Mouse (Mus musculus) layer of hippocampus, postnatal 14 days (tissue): Measurements from ENCODE around the gene Ntn5. TPM values are rescaled to one million over a fixed set of nuclear protein-coding genes. Genes with fewer than 3 reads are reported as not detected.

Experiments
- DNase-seq, 2 experiments: peaks; one replicate each; pipeline ENCODE4 v3.0.0; 2021 to 2022; ENCODE audit warnings: low spot score in 2 of 2, mixed read lengths in 1 of 2
- total RNA-seq, 2 experiments: library from RNA; stranded (reverse); gene quantifications; 2 replicates each; pipeline ENCODE4 v1.2.3; 2021

The Ntn5 gene
- total RNA-seq, 2 experiments from 2014 or later: 0.67 to 0.94 TPM

DNA sequence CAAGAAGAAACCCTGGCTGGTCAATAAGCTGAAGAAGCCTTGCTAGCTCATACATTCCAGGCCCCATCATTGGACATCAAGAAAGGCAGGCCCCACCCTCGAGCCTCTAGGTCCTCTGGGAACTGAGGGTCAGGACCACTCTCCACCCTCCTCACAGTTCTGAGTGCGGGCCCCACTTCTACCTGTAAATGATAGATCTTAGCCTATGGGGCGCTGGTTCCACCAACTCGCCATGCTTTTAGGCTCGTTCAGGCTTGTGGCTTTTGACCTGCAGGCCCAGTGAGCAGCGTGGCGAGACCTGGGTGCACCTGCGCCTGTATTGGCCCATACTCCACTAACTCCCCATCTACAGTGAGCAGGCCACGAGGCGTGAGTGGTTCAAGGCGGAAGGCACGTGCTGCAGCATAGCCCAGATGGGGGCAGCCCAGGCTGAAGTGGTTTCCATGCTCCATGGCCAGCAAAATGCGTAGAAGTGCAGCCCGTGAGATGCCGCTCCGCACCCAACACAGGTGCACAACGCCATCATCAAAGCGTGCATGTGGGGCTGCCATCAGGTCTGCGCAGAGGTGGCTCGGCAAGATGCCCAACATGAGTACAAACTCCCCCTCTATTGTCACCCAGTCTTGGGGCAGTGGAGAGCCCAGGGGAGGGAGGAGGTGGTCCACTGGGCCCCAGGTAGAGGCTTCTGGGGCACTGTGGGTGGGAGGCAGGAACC, 26.8 kb downstream of the Ntn5 start:
- peak in 1 of 2 experiments; percentile 20 for DNase-seq

DNA sequence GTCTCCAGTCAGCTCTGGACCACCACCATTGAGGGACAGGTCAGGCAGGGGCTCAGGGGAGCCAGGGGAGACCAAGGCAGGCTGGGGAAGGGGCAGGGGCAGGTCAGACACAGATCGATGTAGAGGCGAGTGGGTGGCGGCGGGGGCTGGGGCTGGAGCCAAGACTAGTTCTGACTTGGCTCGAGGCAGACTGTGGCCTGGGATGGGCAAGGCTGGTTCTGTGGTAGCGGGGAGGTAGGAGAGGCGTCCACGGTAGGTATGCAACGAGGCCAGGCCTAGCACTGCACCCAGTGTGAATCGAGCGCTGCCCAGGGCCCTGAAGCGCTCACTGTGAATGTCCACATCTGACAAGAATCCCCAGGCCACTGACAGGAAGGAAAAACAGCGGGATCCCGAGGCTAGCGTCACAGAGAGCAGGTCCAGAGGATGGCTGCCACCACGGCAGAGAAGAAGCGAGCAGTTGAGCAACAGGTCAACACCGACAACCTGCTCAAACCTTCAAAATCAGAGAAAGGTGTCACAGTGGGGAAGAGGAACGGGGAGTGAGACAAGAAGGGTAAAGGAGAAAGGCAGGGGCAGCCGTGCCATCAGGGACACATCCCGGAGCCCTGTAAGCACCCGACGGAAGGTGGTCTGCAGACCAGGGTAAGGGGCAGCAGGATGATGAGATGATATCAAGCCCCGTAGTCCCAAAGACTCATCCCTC, 27.6 kb downstream of the Ntn5 start:
- DNase-seq: no peak

DNA sequence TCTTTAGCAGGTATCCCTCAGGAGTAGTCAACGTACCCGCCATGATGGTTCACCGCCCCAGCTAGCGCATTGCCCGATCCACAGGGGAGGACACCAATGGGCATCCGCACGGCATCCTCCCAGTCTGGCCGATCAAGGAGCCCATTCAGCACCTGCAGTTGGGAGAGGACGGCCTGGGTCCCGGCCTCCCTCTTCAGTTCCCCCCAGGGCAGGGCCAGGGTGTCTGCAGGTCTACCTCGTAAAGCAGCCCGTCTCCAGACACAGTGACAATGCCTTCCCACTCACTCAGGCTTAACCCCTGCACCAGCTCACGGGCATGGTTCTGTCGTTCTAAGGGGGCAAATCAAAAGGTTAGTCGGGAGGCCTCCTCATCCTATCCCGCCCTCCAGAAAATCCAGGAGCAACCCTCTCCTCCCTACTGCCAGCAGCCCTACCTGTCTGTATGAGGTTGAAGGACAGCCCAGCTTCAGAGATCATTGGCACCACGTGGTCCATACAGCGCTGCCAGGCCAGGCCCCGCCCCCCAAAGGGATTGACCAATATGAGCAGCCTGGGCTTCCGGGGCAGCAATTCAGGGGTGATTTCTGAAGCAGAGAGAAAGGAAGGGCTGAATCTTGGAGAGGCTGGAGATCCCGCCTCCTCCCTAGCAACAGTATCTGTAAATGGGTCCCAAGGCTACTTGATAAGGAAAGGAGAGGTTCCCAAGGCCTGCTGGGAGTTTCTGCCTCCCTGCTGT, 28.4 kb downstream of the Ntn5 start:
- no peak for DNase-seq

DNA sequence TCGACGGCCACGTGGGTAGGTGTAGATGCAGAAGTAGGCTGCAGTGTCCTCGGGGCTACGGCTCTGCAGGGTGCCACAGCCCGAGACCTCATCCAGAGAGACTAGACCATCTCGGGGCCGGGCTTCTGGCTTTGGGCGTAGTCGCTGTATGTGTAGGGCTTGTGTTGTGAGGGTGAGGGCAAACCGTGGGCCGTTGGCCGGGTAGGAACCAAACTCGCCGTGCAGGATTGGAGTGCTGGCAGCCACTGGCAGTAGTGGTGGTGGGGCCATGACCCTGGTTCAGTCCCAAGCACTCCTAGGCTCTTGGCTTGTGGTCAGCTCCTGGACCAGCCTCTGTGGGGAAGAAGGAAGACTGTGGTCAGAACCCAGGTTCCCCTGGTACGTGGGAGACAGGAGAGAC, 29.6 kb downstream of the Ntn5 start:
- DNase-seq: no peak

DNA sequence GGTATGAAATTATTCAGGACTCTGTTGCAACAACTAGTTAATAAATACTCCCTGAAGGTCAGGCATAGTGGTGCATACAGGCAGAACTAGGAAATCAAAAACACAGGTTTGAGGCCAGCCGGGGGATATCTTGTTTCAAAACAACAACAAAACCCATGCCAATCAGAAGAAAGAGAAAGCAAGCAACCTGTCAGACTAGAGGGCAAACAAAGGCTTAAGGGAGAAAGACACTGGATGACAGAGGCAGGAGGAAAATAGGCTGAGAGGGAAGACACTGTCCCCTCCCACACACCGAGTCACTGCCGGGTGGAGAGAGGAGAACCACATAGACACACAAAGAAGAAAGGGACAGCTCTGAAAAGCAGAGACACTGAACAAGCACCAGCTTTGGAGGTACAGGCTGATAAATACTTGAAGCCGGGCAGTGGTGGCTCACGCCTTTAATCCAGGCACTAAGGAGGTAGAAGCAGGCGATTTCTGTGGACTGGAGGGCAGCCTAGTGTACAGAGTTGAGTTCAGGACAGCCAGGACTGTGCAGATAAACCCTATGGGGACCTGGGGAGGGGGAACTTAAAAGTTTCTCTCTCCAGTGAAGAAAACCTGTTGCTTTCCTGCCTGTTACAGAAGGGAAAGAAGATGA, 30.2 kb downstream of the Ntn5 start:
- no peak for DNase-seq

DNA sequence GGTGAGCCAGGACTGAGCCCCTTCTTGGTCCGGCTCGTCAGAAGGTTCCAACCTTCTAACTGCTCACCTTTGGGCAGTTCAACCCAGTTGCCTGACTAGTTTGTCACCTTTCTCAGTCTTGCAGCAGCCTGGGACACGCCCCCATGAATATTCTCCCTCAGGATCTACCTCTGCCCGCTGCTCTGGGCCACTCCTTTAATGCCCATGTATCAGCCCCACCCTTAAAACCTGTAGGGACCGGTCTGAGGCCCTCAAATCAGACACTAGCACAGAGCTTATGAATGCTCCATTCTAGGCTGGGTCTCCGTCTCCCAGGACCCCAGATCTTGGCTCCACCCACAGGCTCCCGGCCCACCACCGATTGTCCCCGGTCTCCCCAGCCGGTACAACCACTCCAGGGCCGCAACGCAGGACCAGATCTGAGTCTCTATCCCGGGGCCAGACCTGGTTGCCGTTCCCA, 30.8 kb downstream of the Ntn5 start:
- DNase-seq: no peak

DNA sequence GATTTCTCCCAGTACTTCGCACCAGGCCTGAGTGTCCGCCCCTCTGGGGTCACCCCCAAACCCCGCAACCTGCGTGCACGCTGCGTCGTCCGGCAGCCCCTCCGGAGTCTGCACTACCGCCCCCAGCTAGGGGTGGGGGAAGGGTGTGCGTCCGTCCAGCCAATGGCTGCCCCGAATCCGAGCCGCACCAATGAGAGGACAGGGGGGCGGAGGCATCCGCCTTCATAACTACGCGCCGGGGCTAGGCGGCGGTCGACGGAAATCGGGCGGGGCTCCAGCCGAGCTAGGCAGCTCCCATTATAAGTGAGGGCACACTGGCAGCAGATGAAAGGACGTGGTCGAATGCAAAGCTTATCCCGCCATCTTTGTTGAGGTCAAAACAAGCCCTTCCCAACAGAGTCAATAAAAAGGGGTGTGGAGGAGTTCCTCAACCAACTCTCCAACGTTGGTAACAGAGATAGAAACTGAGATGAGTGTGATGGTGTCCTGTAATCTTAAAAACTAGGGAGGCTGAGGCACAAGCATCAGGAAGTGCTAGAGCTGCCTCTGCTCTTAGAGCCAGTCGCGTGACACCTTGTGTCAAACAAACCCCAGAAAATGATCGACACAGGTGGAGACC, 31.4 kb downstream of the Ntn5 start, which contains the start of gene Rpl18:
Rpl18 (plus strand) TSS at position 368 of the 619 bp plus-strand sequence.
- DNase-seq: peak; percentile 97 to 99

DNA sequence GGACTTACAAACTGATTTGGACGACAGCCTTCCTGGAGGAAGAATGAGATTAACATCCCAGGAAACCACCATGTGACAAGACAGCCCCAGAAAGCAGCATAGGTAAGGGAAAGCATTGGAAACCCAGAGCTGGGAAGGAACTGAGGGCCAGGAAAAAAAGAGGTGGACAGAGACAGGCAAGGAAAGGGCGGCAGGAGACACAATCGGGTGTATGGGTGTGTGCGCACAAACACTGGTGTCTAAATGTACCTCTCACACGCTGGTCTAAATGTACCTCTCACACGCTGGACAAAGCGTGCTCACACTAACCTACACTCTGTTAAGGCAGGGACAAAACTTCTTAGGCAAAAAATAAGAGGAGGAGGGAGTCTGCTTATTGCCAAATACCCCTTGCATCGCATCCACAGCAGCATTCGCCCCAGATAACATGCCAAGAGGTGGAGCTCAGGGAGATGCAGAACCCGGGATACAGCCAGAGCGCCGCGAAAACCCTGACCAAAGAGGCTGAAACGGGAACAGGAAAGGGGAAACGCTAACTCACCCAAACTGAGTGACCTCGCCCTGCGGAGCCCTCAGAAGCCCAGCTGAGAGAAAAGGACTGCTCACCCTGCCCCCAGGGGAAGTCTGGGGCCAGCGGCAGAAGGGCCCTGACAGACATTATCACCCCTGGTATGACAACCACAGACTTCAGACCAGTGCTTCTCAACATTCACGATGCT, 32.1 kb downstream of the Ntn5 start:
- DNase-seq: no peak

DNA sequence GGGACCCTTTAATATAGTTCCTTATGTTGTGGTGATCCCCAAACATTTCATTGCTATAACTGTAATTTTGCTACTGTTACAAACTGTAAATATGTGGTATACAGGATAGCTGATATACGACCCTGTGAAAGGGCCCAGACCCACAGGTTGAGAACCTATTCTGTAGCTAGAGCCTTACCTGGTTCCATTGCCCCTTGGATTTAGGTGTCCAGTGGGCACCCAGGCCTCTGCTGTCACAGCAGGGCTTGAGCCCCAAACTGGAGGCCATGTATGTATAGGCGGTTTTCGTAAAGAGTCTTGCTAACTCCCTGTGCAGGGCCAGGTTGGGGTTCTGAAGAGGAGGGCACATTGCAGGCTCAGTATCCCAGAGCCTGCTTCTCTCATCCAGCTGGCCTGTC, 32.6 kb downstream of the Ntn5 start:
- no peak for DNase-seq

DNA sequence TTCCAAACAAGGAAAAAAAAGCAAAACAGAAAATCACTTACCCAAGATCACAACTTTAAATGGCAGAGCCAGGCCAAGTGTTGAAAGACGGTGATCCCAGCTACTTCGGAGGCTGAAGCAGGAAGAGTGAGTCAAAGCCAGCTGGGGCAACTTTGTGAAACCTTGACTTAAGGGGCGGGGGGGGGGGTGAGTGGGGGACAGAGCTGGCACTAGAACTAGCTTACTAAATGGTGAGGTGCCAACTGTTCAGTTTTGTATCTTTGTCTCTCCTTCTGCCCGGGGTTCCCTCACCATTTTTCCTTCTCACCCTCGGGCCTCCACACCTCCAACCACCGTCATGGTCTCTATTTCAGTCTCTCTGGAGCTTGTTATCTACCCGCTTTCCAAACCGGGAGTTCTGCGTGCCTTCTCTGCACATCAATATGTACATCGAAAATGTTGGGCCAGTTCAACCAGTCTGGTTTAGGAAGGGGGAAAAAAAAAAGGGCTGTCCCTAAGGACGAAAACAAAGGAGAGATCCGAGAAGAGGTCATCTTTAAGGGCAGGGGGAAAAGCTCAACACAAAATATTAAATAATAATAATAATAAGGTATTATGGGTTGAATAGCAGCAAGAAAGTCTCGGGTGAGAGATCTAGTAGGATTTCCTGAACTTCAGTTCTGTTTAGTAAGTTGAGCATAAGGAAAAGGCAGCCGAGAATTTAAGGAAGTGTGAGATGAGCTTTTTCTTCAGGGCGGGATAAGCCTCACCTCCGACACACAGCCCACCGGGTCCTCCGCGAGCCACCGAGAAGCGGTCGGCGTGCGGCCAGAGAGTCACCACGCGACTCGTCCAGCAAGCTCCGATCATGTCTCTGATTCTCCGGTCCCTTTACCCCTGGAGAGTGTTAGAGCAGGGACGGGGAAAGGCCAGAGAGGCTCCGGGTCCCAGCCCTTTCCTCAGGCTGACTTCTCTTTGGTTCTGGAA, 33.4 kb downstream of the Ntn5 start:
- DNase-seq: no peak

DNA sequence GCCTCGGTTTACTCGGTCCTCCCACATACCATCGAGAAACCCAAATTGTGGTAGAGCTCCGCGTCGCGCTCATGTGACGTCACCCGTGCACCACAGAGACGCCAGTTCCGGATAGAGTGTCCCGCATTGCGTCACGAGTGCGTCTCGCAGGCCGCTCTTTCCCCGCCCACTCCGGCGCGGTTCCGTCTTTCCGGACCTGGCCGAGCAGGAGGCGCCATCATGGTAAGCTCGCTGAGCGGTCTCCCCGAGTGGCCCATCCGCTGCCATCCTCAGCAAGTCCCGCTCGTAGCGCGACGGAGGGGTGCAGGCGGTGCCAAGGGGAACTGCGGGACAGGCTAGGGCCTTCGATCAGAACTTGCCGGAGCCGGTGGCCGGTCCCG, 34.1 kb downstream of the Ntn5 start, which contains the start of gene Sphk2:
Sphk2 (minus strand) TSS at position 85 of the 380 bp plus-strand sequence.
- peak; percentile 99 for DNase-seq

DNA sequence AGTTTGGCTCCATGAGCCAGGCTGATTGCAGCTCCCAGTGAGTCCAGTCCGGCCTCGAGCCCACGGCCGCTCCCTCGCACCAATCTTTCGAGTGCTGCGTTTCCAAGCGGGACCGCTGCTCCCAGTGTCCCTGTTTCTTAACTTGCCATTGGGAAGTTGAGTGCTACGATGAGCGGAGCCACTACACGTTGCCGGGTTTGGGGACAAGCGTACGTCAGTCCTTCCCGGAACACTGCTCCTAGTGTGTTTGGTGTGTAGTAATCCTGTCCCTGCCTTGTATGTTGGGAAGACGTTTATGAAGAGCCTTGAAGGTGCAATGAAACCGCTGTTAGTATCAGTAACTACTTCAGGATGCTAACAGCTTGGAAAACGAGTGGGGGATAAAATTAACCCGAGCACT, 34.5 kb downstream of the Ntn5 start:
- no peak for DNase-seq

DNA sequence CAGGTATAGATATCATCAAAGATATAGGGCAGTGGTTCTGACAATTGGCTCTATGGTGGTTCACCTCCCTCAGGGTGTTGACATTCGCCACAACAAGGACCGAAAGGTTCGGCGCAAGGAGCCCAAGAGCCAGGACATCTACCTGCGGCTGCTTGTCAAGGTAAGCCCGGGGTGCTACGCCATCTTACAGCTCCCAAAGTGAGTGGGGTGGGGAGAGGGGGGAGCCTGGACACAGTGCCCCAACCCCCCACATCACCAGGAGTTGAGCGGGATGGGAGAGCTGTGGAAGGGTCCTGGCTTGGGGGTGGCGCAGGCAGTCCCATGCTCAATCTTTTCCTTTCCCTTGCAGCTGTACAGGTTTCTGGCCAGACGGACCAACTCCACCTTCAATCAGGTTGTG, 35.4 kb downstream of the Ntn5 start:
- DNase-seq: no peak

DNA sequence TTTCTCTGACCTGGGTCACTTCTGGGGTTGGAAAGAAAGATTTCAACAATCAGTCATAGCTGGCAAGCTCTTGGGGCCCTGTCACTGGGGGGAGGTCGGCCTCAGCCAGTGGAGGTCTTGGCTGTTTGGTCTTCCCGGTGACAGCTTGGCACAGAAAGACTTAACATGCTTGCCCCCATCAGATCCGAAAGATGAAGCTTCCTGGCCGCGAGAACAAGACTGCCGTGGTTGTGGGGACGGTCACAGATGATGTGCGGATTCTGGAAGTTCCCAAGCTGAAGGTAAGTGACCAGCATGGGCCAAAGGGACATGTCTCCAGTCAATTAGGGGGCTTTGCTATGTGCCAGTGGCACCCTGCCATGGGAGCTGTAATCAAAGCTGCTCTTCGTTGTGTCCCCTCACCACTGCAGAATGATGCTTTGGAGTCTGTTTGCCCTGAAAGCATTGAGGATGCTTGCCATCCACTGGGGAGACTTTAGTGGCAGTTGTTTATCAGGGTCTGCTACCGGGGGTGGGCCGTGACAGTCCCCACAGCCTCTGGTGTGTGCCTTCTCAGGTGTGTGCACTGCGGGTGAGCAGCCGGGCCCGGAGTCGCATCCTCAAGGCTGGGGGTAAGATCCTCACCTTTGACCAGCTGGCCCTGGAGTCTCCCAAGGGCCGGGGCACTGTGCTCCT, 36.1 kb downstream of the Ntn5 start:
- no peak for DNase-seq

DNA sequence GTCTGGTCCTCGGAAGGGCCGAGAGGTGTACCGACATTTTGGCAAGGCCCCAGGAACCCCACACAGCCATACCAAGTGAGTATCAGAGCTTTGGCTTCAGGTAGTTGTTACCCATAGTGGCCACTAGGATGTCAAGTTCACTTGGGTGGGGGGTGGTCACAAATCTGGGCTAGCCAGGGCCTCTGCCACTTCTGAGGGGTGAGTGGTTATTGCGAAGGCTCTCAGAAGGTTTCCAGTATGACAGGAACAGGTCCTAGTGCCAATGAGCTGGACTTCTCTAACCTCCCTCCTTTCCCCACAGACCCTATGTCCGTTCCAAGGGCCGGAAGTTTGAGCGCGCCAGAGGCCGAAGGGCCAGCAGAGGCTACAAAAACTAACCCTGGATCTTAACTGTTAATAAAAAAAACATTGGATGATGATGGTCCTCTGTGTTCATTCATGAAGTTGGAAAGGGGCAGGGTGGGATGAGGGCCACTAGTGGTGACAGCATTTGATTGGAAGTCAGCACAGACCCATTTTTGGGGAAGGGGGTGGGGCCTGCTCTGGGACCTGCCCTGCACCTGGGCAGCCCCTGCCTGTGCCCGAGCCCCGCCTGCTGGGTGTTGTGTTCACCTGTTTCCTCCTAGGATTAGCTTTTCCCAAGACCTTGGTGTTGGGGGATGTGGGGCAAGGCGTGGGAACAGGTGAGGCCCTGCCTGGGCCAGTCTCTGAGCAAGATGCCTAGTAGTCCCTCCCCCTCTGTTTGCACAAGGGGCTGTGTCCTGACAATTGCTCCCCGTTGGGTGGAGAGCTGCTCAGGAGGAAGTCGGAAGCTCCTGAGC, 36.8 kb downstream of the Ntn5 start, which contains the start of gene Fam83e:
Fam83e (plus strand) TSS at position 800 of the 821 bp plus-strand sequence.
- DNase-seq: no peak

DNA sequence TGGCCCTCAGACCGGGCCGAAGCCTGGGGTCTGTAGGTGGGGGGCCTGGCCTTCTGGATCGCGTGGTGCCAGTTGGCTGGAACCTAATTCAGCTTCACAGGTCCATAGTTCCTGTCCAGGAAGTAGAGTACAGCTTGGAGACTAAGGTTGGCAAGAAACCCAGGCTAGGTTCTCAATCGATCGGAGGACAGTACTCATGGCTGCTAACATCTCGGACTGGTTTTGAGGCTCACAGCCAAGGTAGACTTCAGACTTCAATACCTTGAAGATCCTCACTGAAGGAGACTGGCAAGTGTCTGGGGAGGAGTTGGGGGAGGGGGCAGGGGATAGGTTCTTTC, 37.4 kb downstream of the Ntn5 start:
- no peak for DNase-seq

DNA sequence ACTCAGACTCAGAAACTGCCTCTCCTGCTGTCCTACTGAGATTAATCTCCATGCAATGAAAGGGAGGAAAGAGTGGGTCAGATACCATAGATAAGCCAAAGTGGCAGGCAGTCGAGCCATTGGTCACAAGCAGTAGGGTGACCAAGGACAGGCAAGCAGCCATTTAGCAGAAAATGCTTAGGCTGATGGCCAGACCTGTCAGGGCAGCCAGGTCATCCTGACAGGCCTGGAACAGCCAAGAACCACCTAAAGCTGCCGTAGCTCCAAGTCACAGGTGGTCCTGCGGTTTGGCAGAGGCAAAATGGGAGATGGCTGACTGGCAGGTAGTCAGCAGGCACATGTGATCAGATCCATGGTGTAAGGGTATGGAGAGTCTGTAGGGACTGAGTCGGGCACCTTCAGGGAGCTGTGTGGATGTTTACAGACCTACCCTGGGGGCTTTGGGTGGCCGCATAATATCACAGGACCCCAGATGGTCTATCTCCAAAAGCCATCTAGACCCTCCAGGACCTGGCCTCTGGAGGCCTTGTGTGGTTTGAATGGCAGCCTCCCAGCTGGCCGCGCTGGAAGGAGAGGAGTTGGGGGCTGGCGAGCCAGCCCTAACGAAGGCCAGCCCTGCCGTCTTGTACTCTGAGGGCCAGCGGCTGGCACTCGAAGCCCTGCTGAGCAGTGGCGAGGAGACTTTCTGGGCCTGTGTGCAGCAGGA, 38.0 kb downstream of the Ntn5 start:
- no peak for DNase-seq
